Mouse (Mus musculus) liver, embryonic 14.5 days (tissue): Measurements from ENCODE around the gene Rab35. TPM values are rescaled to one million over a fixed set of nuclear protein-coding genes. Genes with fewer than 3 reads are reported as not detected.

Source experiments
- ATAC-seq: fragments of 200-750 bp; cut with Nextera tagmentation; 2 replicates; pipeline ENCODE4 v1.8.0; 2017; ENCODE audit warnings: moderate number of reproducible peaks, mild to moderate bottlenecking, moderate library complexity; ENCODE audit not compliant: insufficient read depth
- DNase-seq, 3 experiments: peaks; one replicate each; pipeline ENCODE4 v3.0.0-alpha.2; 2012 to 2013; ENCODE audit warnings: low read depth in 3 of 3, low spot score in 3 of 3
- H3K27ac ChIP-seq: fragments of 300-500 bp; sonication (generic); 2 replicates; pipeline ENCODE4 v1.5.1; 2014; ENCODE audit warnings: moderate library complexity, mild to moderate bottlenecking, control low read depth, inconsistent platforms
- H3K27me3 ChIP-seq: fragments of 300-500 bp; sonication (generic); 2 replicates; pipeline ENCODE4 v1.6.1; 2014; ENCODE audit warnings: mild to moderate bottlenecking, low read length, moderate library complexity; ENCODE audit not compliant: control insufficient read depth, insufficient read depth
- H3K36me3 ChIP-seq: fragments of 300-500 bp; sonication (generic); replicated peaks from 2 replicates; pipeline ENCODE4 v1.6.1; 2014; ENCODE audit warnings: low read depth; ENCODE audit not compliant: control insufficient read depth, insufficient read depth
- H3K4me1 ChIP-seq, 2 experiments: fragments of 200-500 bp in 1 of 2; fragments of 300-500 bp in 1 of 2; sonication (generic) in 1 of 2; replicated peaks; 2 replicates each; pipeline ENCODE4 v1.6.1; 2012 to 2014; ENCODE audit warnings: antibody characterized with exemption in 1 of 2, inconsistent platforms in 1 of 2, low read length in 1 of 2; ENCODE audit not compliant: control insufficient read depth in 2 of 2, insufficient read depth in 2 of 2
- H3K4me2 ChIP-seq: fragments of 300-500 bp; sonication (generic); 2 replicates; pipeline ENCODE4 v1.6.1; 2014; ENCODE audit warnings: low read depth, mild to moderate bottlenecking, control low read depth, moderate library complexity
- H3K4me3 ChIP-seq, 2 experiments: fragments of 200-500 bp in 1 of 2; fragments of 300-500 bp in 1 of 2; sonication (generic) in 1 of 2; 2 replicates each; pipeline ENCODE4 v1.5.1; 2012 to 2014; ENCODE audit warnings: low read depth in 2 of 2, low read length in 2 of 2, mild to moderate bottlenecking in 2 of 2, control low read depth in 1 of 2, inconsistent platforms in 1 of 2, moderate library complexity in 1 of 2; ENCODE audit not compliant: insufficient read depth in 1 of 2
- H3K9ac ChIP-seq: fragments of 300-500 bp; sonication (generic); replicated peaks from 2 replicates; pipeline ENCODE4 v1.6.1; 2014; ENCODE audit warnings: mild to moderate bottlenecking, control low read depth, moderate library complexity
- H3K9me3 ChIP-seq: fragments of 300-500 bp; sonication (generic); 2 replicates; pipeline ENCODE4 v1.6.1; 2016; ENCODE audit warnings: low read length, mixed read lengths; ENCODE audit not compliant: control insufficient read depth
- CTCF ChIP-seq: IDR thresholded peaks from 2 replicates; pipeline ENCODE4 v1.5.1; 2016; ENCODE audit warnings: antibody characterized with exemption, low read depth, control low read depth
- EP300 ChIP-seq: IDR thresholded peaks from 2 replicates; pipeline ENCODE4 v1.6.1; 2016; ENCODE audit warnings: antibody characterized with exemption, low read depth
- WGBS: fragments of 180-500 bp; shearing (Covaris S2); extraction: QIAGEN DNeasy Blood & Tissue Kit; methylation state at CpG from one replicate; pipeline ENCODE4 v1.1.7; 2014; ENCODE audit not compliant: insufficient replicate concordance; 5-methylcytosine and 5-hydroxymethylcytosine counted together
- polyA plus RNA-seq, 2 experiments: library from polyadenylated mRNA; depleted of rRNA in 1 of 2; stranded (reverse) in 1 of 2; unstranded in 1 of 2; fragments of >200 nt; fragmentation: Nextera tagmentation in 1 of 2; extraction: Ambion mirVana in 1 of 2; gene quantifications; 2 replicates each; pipeline versions ENCODE4 v1.2.1 to v1.2.3; 2012 to 2014

Rab35 gene
- polyA plus RNA-seq, 2 experiments, result 14.9 to 28.2 TPM

DNA sequence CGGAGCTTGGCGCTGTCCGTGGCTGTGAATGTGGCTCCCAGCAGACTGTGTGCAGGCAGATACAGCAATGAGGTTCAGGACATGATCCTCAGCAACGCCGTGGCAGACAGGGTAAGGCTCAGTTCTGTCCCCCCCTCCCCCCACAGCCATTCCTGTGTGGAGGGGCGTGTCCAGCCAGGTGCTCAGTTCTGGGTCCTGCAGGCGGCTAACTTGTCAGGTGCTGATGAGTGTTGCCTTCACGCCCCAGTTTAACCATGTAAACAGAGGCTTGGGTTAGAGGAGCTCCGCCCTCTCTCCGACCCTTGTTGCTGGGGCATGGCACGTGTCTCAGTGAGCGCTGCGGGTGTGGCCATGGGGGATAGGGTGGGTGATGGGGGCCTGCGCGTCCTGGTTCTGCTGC is 12.0 kb upstream of the Rab35 start:
- Histone ChIP-seq H3K27ac (no peak overlapping the region), H3K4me1 (peaks cover 0 to 4% of the 10 kb centered on the region in 2 experiments; a peak in 3 of 4 replicates), H3K9me3 (no peaks in the 10 kb centered on the region), H3K4me2 (no peak overlapping the region), H3K4me3 (no peak overlapping the region), H3K36me3 (peaks cover 25% of the 10 kb centered on the region), H3K9ac (no peak overlapping the region), H3K27me3 (no peaks in the 10 kb centered on the region)
- TF ChIP-seq CTCF (no peak), EP300 (no peak)
- ATAC-seq (no peak), DNase-seq (no peak)
- 77% methylated on average over 15 of the region's 15 CpGs for WGBS

DNA sequence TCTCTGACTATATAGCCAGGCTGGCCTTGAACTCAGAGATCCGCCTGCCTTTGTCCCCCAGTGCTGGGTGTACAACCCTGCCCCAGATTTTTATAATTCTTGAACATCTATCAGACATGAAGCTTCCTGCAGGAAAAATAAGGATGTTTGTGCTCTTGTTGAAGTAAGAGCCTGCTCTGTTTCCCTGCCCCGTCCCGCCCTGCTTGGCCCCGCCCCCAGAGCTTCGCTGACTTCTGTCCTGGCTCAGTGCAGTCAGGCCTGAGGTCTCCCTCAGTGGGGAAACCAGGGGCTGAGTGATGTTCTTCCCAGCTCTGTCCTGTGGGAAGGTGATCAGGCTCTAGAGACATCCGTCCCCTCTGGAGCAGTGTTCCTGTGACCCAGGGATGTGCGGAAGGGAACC is 9.0 kb upstream of the Rab35 start:
- DNase-seq, result no peak
- Histone ChIP-seq H3K4me2 (no peak overlapping the region), H3K36me3 (peaks cover 8% of the 10 kb centered on the region), H3K27ac (no peak overlapping the region; the same call in 1 of the 2 replicates), H3K4me1 (peaks cover 18 to 25% of the 10 kb centered on the region in 2 experiments), H3K27me3 (no peaks in the 10 kb centered on the region), H3K4me3 (no peak overlapping the region), H3K9ac (no peak overlapping the region), H3K9me3 (no peaks in the 10 kb centered on the region)
- 65% methylated on average over 7 of the region's 7 CpGs for WGBS
- ATAC-seq, result no peak
- TF ChIP-seq EP300 (no peak), CTCF (no peak)

DNA sequence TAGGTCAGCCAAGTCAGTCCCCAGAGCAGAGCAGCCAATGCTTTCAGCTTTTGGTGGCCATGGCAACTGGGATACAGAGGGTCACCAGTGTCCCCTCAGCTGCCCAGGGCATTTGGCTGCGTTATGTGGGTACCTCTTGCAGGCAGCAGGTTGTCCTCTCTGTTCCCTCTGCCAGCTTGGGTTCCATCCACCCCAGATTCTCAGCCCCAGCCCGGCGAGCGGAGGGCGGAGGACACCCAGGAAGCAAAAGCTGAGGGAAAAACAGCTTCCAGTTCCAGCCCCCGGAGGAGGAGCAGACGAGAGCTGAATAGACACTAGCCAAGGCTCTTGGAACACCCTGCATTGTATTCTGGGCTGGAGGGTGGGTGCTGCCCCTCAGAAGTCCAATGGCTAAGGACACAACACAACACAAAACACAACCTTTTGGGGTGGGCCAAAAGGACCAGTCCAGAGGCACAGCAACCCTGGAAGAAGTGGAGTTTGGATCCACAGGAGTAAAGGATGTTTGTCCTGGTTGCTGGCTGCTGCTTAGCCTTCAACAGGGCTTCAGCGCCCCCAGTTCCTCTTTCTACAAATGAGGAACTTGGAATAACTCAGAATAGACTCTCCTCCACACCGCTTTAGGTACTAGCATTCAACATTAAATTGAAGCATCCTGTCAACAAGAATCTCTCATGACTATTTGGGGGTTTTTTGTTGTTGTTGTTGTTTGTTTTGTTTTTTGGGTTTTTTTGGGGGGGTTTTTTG is 7.8 kb upstream of the Rab35 start:
- no peaks in the 10 kb centered on the region for H3K9me3 ChIP-seq
- ATAC-seq (no peak), DNase-seq (no peak)
- WGBS, result 56% methylated on average over 9 of the region's 9 CpGs
- H3K4me3 ChIP-seq, result no peak overlapping the region
- H3K9ac ChIP-seq, result no peak overlapping the region
- TF ChIP-seq EP300 (no peak), CTCF (no peak)
- H3K4me2 ChIP-seq, result no peak overlapping the region
- H3K36me3 ChIP-seq, result peaks cover 6% of the 10 kb centered on the region
- peak overlapping the region; percentile 6 for H3K27ac ChIP-seq
- no peaks in the 10 kb centered on the region for H3K27me3 ChIP-seq
- H3K4me1 ChIP-seq, result peaks cover 25 to 36% of the 10 kb centered on the region in 2 experiments

DNA sequence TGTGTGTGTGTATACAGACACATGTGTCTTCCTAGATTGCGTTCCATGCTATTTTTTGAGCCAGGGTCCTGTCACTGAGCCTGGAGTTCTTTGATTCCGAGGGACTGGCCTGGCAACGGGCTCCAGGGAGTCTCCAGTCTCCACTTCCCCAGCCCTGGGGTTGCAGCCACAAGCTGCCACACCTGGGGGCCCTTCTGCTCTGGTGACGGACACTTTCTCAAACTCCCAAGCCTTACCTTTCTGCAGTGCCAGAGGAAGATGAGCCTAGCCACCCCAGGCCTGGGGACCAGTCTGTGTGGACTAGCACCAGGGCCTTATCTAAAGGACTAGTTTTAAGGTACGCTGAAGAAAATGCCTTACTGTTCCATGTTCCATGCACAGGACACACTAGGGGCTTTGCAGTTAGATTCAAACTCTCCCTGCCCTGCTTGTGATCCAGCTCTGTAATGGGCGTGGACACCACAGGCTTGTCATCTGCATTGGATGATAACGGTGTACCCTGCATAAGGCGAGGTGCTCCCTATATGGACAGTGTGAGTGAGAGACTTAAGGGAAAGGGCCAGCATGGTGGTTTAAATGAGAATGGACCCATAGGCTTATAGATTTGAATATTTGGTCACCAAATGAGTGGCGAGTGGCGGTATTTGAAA is 5.3 kb upstream of the Rab35 start:
- peaks cover 29 to 46% of the 10 kb centered on the region in 2 experiments for H3K4me1 ChIP-seq

DNA sequence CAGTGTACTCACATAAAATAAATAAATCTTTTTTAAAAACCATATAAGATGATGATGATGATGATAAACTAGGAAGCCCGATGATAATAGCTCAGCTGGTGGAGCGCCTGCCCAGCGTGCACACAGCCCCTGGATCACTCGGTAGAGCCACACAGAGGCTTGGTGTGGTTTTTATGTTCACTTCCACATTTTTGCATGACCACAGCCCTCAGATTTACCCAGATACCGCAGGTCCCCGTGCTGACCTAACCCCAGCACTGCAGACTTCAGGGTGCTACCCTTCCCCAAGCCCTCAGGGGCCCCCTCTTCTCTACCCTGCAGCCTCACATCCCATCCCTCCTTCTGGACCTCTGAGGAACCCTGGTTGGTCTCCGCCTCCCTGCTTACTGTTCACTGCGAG is 3.6 kb upstream of the Rab35 start:
- ATAC-seq (no peak), DNase-seq (no peak)
- Histone ChIP-seq H3K4me1 (peaks cover 31 to 44% of the 10 kb centered on the region in 2 experiments), H3K9ac (no peak overlapping the region), H3K4me2 (no peak overlapping the region), H3K9me3 (no peaks in the 10 kb centered on the region), H3K4me3 (no peak overlapping the region), H3K36me3 (no peaks in the 10 kb centered on the region), H3K27me3 (no peaks in the 10 kb centered on the region), H3K27ac (peak overlapping the region; percentile 100)
- no peak for TF ChIP-seq CTCF
- no peak for TF ChIP-seq EP300
- WGBS, result 29% methylated on average over 8 of the region's 8 CpGs

More for the DNA sequence above, 5.3 kb upstream of the Rab35 start:
- 20% methylated on average over 10 of the region's 10 CpGs for WGBS
- Histone ChIP-seq H3K36me3 (peaks cover 6% of the 10 kb centered on the region; the same call in 1 of the 2 replicates), H3K4me3 (peak overlapping the region; percentile 36 to 46), H3K27me3 (no peaks in the 10 kb centered on the region), H3K9me3 (no peaks in the 10 kb centered on the region), H3K4me2 (peak overlapping the region; percentile 90), H3K27ac (peak overlapping the region; percentile 100), H3K9ac (peak overlapping the region; percentile 72)
- TF ChIP-seq CTCF (no peak), EP300 (peak; percentile 74)
- peak; percentile 96 for ATAC-seq
- peak; percentile 85 to 88 (median 87) for DNase-seq
